Mouse (Mus musculus) midbrain, embryonic 10.5 days (tissue): ENCODE measurements around the gene Fst. TPM values are rescaled to one million over a fixed set of nuclear protein-coding genes. Genes with fewer than 3 reads are reported as not detected.

ENCODE experiments used
- DNase-seq: peaks from one replicate; pipeline ENCODE4 v3.0.0-alpha.2; 2017; ENCODE audit warnings: low spot score
- H3K27ac ChIP-seq: fragments of 300-500 bp; sonication (generic); replicated peaks from 2 replicates; pipeline ENCODE4 v1.5.1; 2016; ENCODE audit warnings: mild to moderate bottlenecking
- H3K27me3 ChIP-seq: fragments of 300-500 bp; sonication (generic); 2 replicates; pipeline ENCODE4 v1.6.1; 2016; ENCODE audit warnings: low read depth, mild to moderate bottlenecking; ENCODE audit not compliant: poor library complexity, severe bottlenecking
- H3K36me3 ChIP-seq: fragments of 300-500 bp; sonication (generic); 2 replicates; pipeline ENCODE4 v1.6.1; 2016; ENCODE audit warnings: mild to moderate bottlenecking, moderate library complexity
- H3K4me1 ChIP-seq: fragments of 300-500 bp; sonication (generic); 2 replicates; pipeline ENCODE4 v1.6.1; 2016
- H3K4me3 ChIP-seq: fragments of 300-500 bp; sonication (generic); 2 replicates; pipeline ENCODE4 v1.5.1; 2016; ENCODE audit warnings: mild to moderate bottlenecking, moderate library complexity
- H3K9me3 ChIP-seq: fragments of 300-500 bp; sonication (generic); replicated peaks from 2 replicates; pipeline ENCODE4 v1.6.1; 2016; ENCODE audit warnings: mild to moderate bottlenecking
- WGBS: fragments of 180-500 bp; shearing (Covaris S2); methylation state at CpG from one replicate; pipeline ENCODE4 v1.1.7; 2016; 5-methylcytosine and 5-hydroxymethylcytosine counted together
- polyA plus RNA-seq: library from polyadenylated mRNA; unstranded; fragments of >200 nt; fragmentation: Nextera tagmentation; extraction: Ambion mirVana; gene quantifications from 2 replicates; pipeline ENCODE4 v1.2.1, GENCODE M21; 2016

Gene Fst
- polyA plus RNA-seq, 1 experiment from 2014 or later: 43.1 TPM

DNA sequence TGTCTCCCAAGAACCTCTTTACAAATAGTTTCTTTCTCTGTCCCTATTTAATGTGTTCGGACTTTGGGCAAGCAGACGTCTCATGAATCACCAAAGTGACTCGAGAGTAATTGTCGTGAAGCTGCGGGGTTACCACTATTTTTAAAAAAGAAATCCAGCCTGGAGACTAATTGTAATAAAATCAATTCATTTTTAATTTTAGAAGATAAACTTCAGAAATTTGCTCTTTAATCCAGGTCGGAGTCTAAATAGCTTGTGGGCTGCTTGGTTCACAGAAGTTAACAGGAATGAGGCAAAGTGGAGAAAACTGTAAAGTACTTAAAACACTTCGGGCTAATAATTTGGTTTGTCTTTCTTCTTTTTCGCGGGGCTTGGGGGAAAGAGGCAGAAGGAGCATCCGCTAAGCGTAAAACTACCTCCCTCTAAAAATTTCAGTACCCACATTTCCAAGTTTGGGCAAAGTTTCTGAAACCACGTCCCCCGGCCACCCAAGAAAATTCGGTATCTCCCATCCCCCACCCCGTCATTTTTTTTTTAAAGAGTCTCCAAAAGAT is 1.1 kb downstream of the Fst start:
- Histone ChIP-seq H3K27me3 (peaks cover 47% of the 10 kb centered on the region), H3K36me3 (peaks cover 30% of the 10 kb centered on the region), H3K4me1 (peaks cover 41% of the 10 kb centered on the region), H3K9me3 (no peaks in the 10 kb centered on the region), H3K27ac (peak overlapping the region; percentile 95), H3K4me3 (peak overlapping the region; percentile 80)
- WGBS: 2% methylated on average over 15 of the region's 15 CpGs
- no peak for DNase-seq

DNA sequence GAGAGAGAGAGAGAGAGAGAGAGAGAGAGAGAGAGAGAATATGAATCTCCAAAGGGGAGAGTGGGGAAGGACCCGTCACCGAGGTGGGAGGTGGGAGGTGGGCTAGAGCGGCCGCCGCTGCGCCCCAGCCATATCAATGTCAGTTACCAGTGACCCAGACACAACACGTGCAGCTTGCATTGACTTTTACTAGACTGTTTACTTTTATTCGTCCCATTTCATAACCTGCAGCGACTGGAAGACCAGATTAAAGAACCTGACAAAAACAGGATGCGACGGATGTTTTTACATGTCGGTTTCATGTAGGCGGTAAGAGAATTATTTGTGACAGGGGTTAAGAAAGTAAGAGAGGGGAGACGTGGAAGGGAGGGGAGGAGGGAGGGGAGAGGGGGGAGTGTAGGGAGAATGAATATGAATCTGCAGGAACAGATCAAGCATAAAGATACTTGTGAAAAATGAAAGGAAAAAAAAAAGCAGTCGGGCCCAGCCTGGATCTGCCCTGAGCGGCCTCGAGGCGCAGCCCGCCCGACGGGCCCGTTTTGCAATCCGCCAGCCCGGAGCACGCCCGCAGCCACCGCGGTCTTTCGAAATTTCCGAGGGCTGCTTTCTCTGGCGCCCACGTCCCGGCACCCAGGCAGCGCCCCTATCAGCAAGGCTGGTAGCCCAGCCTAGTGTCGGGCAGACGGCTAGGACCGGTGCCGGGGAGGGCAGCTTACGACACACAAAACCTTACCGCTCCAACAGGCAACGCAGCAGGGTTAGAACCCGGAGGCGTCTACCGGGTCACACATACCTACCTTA is 1.8 kb downstream of the Fst start:
- Histone ChIP-seq H3K36me3 (peaks cover 37% of the 10 kb centered on the region), H3K27me3 (peaks cover 47% of the 10 kb centered on the region), H3K9me3 (no peaks in the 10 kb centered on the region), H3K27ac (peak overlapping the region; percentile 95), H3K4me3 (peak overlapping the region; percentile 80), H3K4me1 (peaks cover 41% of the 10 kb centered on the region)
- peak; percentile 57 for DNase-seq
- under 1% methylated on average over 44 of the region's 44 CpGs for WGBS

- peak; percentile 69 for DNase-seq
- WGBS: 0% methylated on average over 14 of the region's 14 CpGs
- Histone ChIP-seq H3K4me1 (peaks cover 41% of the 10 kb centered on the region), H3K27me3 (peaks cover 47% of the 10 kb centered on the region), H3K4me3 (peak overlapping the region; percentile 80), H3K36me3 (peaks cover 44% of the 10 kb centered on the region), H3K9me3 (peaks cover 3% of the 10 kb centered on the region; the same call in 1 of the 2 replicates), H3K27ac (peak overlapping the region; percentile 95)
Observed at GRCm38 (mm10) chr13:114456224-114456623, 2.5 kb downstream of the Fst start.

DNA sequence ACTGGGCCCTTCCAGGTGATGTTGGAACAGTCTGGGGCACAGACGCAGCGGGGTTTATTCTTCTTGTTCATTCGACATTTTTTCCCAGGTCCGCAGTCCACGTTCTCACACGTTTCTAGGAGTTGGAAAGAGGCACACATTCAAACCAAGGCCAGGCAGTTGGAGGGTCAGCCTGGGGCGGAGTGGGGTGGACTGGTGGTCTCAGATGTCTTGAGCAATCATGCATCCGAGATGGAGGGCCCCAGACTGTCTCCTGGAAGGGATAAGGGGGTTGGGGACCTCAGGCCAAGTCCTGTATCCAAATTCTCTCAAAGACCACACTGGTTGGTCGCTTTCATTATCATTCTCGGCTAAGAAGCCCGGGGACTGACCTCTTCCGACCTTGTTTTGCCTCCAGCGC is 3.0 kb downstream of the Fst start:
- Histone ChIP-seq H3K36me3 (peaks cover 49% of the 10 kb centered on the region), H3K4me3 (peak overlapping the region; percentile 80), H3K27me3 (peaks cover 47% of the 10 kb centered on the region), H3K4me1 (peaks cover 38% of the 10 kb centered on the region), H3K27ac (peak overlapping the region; percentile 95), H3K9me3 (peaks cover 3% of the 10 kb centered on the region; the same call in 1 of the 2 replicates)
- WGBS: 19% methylated on average over 13 of the region's 13 CpGs
- no peak for DNase-seq

DNA sequence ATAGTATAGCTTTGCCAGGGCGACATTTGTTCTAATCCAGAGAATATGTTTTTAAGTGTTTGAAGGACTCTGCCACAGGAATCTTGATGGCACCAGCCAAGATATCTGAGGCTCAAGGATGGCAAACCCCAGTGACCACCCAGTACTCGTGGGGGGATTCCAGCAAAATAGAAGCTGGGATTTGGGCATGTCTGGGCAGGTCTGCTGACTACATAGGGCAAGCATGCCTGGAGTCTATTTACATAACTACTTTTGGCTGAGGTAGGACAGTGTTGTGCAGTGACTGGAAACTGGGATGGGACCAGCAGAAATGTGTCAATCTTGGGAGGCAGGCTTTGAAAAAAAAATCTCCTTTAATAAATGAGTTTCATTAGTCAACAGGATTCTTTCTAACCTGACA is 11.5 kb downstream of the Fst start:
- H3K27ac ChIP-seq: no peak overlapping the region
- DNase-seq: no peak
- H3K36me3 ChIP-seq: peaks cover 16% of the 10 kb centered on the region
- no peak overlapping the region for H3K4me3 ChIP-seq
- H3K9me3 ChIP-seq: peaks cover 3% of the 10 kb centered on the region; the same call in 1 of the 2 replicates
- 79% methylated on average over 2 of the region's 2 CpGs for WGBS
- no peaks in the 10 kb centered on the region for H3K4me1 ChIP-seq
- H3K27me3 ChIP-seq: no peaks in the 10 kb centered on the region

DNA sequence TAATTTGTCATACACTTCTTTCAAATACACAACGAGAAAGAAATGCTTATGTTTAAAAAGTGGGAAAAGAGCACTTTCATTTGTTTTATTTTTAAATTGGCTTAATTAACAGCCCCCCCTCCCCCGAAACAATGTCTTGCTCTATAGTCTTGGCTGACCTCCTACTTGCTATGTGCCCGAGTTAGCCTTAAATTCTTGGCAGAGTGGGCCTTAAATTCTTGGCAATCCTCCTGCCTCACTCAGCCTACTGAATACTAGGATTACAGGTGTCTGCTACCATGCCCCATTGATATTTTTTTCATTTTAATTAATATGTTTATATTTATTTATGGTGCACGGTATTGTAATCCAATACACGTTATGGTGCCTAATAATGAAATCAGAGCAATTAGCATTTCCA is 26.3 kb downstream of the Fst start:
- no peak overlapping the region for H3K4me3 ChIP-seq
- no peaks in the 10 kb centered on the region for H3K36me3 ChIP-seq
- 0 out of 2 replicates have a peak, but pooled peaks cover 3% of the 10 kb centered on the region for H3K4me1 ChIP-seq
- no peak for DNase-seq
- H3K9me3 ChIP-seq: no peaks in the 10 kb centered on the region
- WGBS: 86% methylated on average over 5 of the region's 5 CpGs
- no peak overlapping the region for H3K27ac ChIP-seq
- H3K27me3 ChIP-seq: no peaks in the 10 kb centered on the region

DNA sequence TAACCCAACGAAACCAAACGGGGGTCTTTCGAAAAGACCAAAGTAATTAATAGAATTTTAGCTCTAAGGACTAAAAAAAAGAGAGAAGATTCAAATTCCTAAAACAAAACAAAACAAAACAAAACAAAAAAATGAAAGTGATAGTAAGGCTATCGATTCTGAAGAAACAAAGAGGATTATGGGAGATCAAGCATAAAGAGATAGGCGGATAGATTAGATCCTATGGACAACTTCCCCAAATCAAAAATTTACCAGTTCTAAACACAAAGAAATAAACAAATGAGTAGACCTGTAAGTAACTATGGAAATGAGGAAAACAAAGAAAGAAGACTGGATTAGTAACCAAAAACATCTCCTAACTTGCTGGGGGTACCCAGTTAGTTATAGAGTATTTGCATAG is 33.5 kb downstream of the Fst start:
- WGBS: 96% methylated on average over 5 of the region's 5 CpGs
- no peak for DNase-seq
- Histone ChIP-seq H3K4me1 (no peaks in the 10 kb centered on the region), H3K27me3 (no peaks in the 10 kb centered on the region), H3K27ac (no peak overlapping the region), H3K9me3 (no peaks in the 10 kb centered on the region), H3K36me3 (no peaks in the 10 kb centered on the region), H3K4me3 (no peak overlapping the region)

DNA sequence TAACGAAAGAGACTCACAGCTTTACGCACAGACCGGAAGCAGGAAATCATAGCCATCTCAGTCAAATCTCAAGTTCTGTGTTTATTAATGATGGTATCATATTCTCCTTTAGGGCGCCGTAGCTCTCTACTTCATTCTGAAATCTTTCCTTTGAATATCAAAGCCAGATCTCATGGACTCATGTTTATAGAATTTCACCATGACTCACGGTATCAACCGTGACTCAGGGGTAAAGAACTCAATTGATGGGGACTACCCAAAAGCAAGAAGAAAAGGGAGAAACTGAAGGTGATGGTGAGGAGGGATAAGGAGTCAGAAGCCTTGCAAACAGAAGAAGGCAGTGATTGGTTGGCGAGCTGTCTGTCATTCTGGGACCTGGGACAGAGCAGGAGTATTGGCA is 38.5 kb downstream of the Fst start:
- Histone ChIP-seq H3K36me3 (no peaks in the 10 kb centered on the region), H3K4me1 (no peaks in the 10 kb centered on the region), H3K9me3 (no peaks in the 10 kb centered on the region), H3K27ac (no peak overlapping the region), H3K27me3 (no peaks in the 10 kb centered on the region), H3K4me3 (no peak overlapping the region)
- WGBS: 92% methylated on average over 8 of the region's 8 CpGs
- DNase-seq: no peak

DNA sequence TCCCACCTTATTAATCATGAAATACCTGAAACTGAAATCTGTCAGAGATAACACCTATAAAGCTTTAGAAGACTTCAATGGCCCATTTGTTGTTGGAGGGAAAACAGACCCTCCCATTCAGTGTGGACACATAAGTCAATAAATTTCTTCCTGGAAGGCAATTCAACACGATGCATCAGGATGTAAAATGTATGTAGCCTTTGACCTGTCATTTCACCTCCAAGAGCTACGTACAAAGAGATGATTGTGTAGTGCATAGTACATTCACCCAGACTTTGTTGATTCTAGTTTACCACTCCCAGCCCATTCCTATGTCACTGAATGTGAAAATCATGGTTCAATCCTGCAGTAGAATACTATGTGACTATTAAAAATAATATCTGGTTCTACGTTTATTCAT is 39.4 kb downstream of the Fst start:
- Histone ChIP-seq H3K36me3 (no peaks in the 10 kb centered on the region), H3K27me3 (no peaks in the 10 kb centered on the region), H3K9me3 (no peaks in the 10 kb centered on the region), H3K27ac (no peak overlapping the region), H3K4me3 (no peak overlapping the region), H3K4me1 (no peaks in the 10 kb centered on the region)
- WGBS: 84% methylated on average over 3 of the region's 3 CpGs
- no peak for DNase-seq

DNA sequence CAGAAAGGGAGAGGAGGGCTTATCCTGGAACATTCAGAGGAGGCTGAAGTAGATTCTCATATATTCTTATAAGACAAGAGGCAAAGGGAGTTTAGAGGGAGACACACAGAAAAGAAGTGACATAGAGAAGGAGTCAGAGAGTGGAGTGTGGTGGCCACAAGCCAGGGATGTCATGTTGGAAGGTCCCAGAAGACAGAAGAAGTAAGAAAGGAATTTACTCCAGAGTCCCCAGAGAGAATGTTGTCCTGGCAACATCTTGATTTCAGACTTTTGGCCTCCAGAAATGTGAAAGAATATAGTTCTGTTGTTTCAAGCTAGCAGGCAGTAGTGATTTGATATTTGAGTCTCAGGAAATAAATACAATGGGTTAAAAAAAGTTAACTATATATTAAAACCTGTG is 46.4 kb downstream of the Fst start:
- H3K27me3 ChIP-seq: peaks cover 4% of the 10 kb centered on the region; the same call in 1 of the 2 replicates
- peaks cover 20% of the 10 kb centered on the region for H3K4me1 ChIP-seq
- no peak for DNase-seq
- H3K36me3 ChIP-seq: no peaks in the 10 kb centered on the region
- no peaks in the 10 kb centered on the region for H3K9me3 ChIP-seq
- no peak overlapping the region for H3K4me3 ChIP-seq
- H3K27ac ChIP-seq: no peak overlapping the region

- H3K4me3 ChIP-seq: peak overlapping the region; percentile 39
- 5% methylated on average over 5 of the region's 5 CpGs for WGBS
- H3K27ac ChIP-seq: peak overlapping the region; percentile 78
- no peaks in the 10 kb centered on the region for H3K36me3 ChIP-seq
- H3K27me3 ChIP-seq: peaks cover 4% of the 10 kb centered on the region; the same call in 1 of the 2 replicates
- peaks cover 46% of the 10 kb centered on the region for H3K4me1 ChIP-seq
- H3K9me3 ChIP-seq: no peaks in the 10 kb centered on the region
- DNase-seq: peak; percentile 42
Observed at GRCm38 (mm10) chr13:114406866-114407265, 51.9 kb downstream of the Fst start.

GRCm38 (mm10) chr13:114406424-114406823 is 52.3 kb downstream of the Fst start:
- Histone ChIP-seq H3K4me1 (peaks cover 46% of the 10 kb centered on the region), H3K4me3 (peak overlapping the region; percentile 39), H3K36me3 (no peaks in the 10 kb centered on the region), H3K27me3 (peaks cover 4% of the 10 kb centered on the region; the same call in 1 of the 2 replicates), H3K27ac (peak overlapping the region; percentile 78), H3K9me3 (no peaks in the 10 kb centered on the region)
- DNase-seq: peak; percentile 69
- WGBS: 7% methylated on average over 5 of the region's 5 CpGs

- Histone ChIP-seq H3K27me3 (peaks cover 4% of the 10 kb centered on the region; the same call in 1 of the 2 replicates), H3K9me3 (no peaks in the 10 kb centered on the region), H3K27ac (peak overlapping the region; percentile 78), H3K36me3 (no peaks in the 10 kb centered on the region), H3K4me3 (no peak overlapping the region), H3K4me1 (peaks cover 46% of the 10 kb centered on the region)
- no peak for DNase-seq
- 88% methylated on average over 9 of the region's 9 CpGs for WGBS
Observed at GRCm38 (mm10) chr13:114405100-114405715, 53.5 kb downstream of the Fst start.
